Mouse (Mus musculus): ENCODE results near the gene St6galnac3. TPM values are rescaled to one million over a fixed set of nuclear protein-coding genes. Genes with fewer than 3 reads are reported as not detected.

Gene St6galnac3
- polyA plus RNA-seq, 2 experiments, result 20.7 to 36.0 TPM

- H3K27me3 ChIP-seq (ENCODE audit: control insufficient read depth, insufficient read depth, low read length), result no peaks in the 10 kb centered on the region
- DNase-seq (ENCODE audit: low spot score) (no peak), ATAC-seq (ENCODE audit: low FRiP score, low read depth) (no peak)
- H3K36me3 ChIP-seq (ENCODE audit: control insufficient read depth, insufficient read depth, low read length), result no peaks in the 10 kb centered on the region
- no peak overlapping the region for H3K4me3 ChIP-seq (replicated peaks; ENCODE audit: low read length)
- no peak for TF ChIP-seq POLR2A (IDR thresholded peaks at IDR 0.05; ENCODE audit: borderline replicate concordance, extremely low read depth, insufficient read depth, insufficient read length)
- no peak overlapping the region for H3K4me2 ChIP-seq (replicated peaks; ENCODE audit: low read depth, low read length, severe bottlenecking)
- no peaks in the 10 kb centered on the region for H3K9me3 ChIP-seq (ENCODE audit: control insufficient read depth, low read length)
- WGBS, result 89% methylated on average over 8 of the region's 8 CpGs
- no peak overlapping the region for H3K9ac ChIP-seq (ENCODE audit: low read depth, low read length, severe bottlenecking)
- H3K4me1 ChIP-seq (ENCODE audit: control insufficient read depth, insufficient read depth, low read length), result no peaks in the 10 kb centered on the region
- no peak overlapping the region for H3K27ac ChIP-seq (replicated peaks; ENCODE audit: low read depth, low read length)
Measured at GRCm38 (mm10) chr3:153323446-153323845, 401.5 kb downstream of the St6galnac3 start.

GRCm38 (mm10) chr3:153313583-153313982, 411.4 kb downstream of the St6galnac3 start:
- H3K4me2 ChIP-seq (replicated peaks; ENCODE audit: low read depth, low read length, severe bottlenecking), result no peak overlapping the region
- no peaks in the 10 kb centered on the region for H3K4me1 ChIP-seq (ENCODE audit: control insufficient read depth, insufficient read depth, low read length)
- no peak overlapping the region for H3K27ac ChIP-seq (replicated peaks; ENCODE audit: low read depth, low read length)
- 76% methylated on average over 9 of the region's 9 CpGs for WGBS
- H3K4me3 ChIP-seq (replicated peaks; ENCODE audit: low read length), result no peak overlapping the region
- no peaks in the 10 kb centered on the region for H3K27me3 ChIP-seq (ENCODE audit: control insufficient read depth, insufficient read depth, low read length)
- no peaks in the 10 kb centered on the region for H3K9me3 ChIP-seq (ENCODE audit: control insufficient read depth, low read length)
- H3K9ac ChIP-seq (ENCODE audit: low read depth, low read length, severe bottlenecking), result no peak overlapping the region
- DNase-seq (ENCODE audit: low spot score) (no peak), ATAC-seq (ENCODE audit: low FRiP score, low read depth) (no peak)
- no peak for TF ChIP-seq POLR2A (IDR thresholded peaks at IDR 0.05; ENCODE audit: borderline replicate concordance, extremely low read depth, insufficient read depth, insufficient read length)
- H3K36me3 ChIP-seq (ENCODE audit: control insufficient read depth, insufficient read depth, low read length), result no peaks in the 10 kb centered on the region

GRCm38 (mm10) chr3:153313167-153313566, 411.8 kb downstream of the St6galnac3 start:
- Histone ChIP-seq H3K4me3 (replicated peaks; ENCODE audit: low read length) (no peak overlapping the region), H3K27ac (replicated peaks; ENCODE audit: low read depth, low read length) (no peak overlapping the region), H3K9ac (ENCODE audit: low read depth, low read length, severe bottlenecking) (no peak overlapping the region), H3K9me3 (ENCODE audit: control insufficient read depth, low read length) (no peaks in the 10 kb centered on the region), H3K36me3 (ENCODE audit: control insufficient read depth, insufficient read depth, low read length) (no peaks in the 10 kb centered on the region), H3K4me1 (ENCODE audit: control insufficient read depth, insufficient read depth, low read length) (no peaks in the 10 kb centered on the region), H3K27me3 (ENCODE audit: control insufficient read depth, insufficient read depth, low read length) (no peaks in the 10 kb centered on the region), H3K4me2 (replicated peaks; ENCODE audit: low read depth, low read length, severe bottlenecking) (no peak overlapping the region)
- 94% methylated on average over 9 of the region's 9 CpGs for WGBS
- ATAC-seq (ENCODE audit: low FRiP score, low read depth), result no peak
- DNase-seq (ENCODE audit: low spot score), result no peak
- no peak for TF ChIP-seq POLR2A (IDR thresholded peaks at IDR 0.05; ENCODE audit: borderline replicate concordance, extremely low read depth, insufficient read depth, insufficient read length)

- WGBS, result 87% methylated on average over 3 of the region's 3 CpGs
Measured at GRCm38 (mm10) chr3:153312006-153312405, 413.0 kb downstream of the St6galnac3 start.

GRCm38 (mm10) chr3:153308379-153308778, 416.6 kb downstream of the St6galnac3 start:
- Histone ChIP-seq H3K27ac (replicated peaks; ENCODE audit: low read depth, low read length) (no peak overlapping the region), H3K27me3 (ENCODE audit: control insufficient read depth, insufficient read depth, low read length) (no peaks in the 10 kb centered on the region), H3K9ac (ENCODE audit: low read depth, low read length, severe bottlenecking) (no peak overlapping the region), H3K4me2 (replicated peaks; ENCODE audit: low read depth, low read length, severe bottlenecking) (no peak overlapping the region), H3K4me1 (ENCODE audit: control insufficient read depth, insufficient read depth, low read length) (no peaks in the 10 kb centered on the region), H3K4me3 (replicated peaks; ENCODE audit: low read length) (no peak overlapping the region), H3K9me3 (ENCODE audit: control insufficient read depth, low read length) (no peaks in the 10 kb centered on the region), H3K36me3 (ENCODE audit: control insufficient read depth, insufficient read depth, low read length) (no peaks in the 10 kb centered on the region)
- DNase-seq (ENCODE audit: low spot score) (no peak), ATAC-seq (ENCODE audit: low FRiP score, low read depth) (no peak)
- 86% methylated on average over 4 of the region's 4 CpGs for WGBS
- no peak for TF ChIP-seq POLR2A (IDR thresholded peaks at IDR 0.05; ENCODE audit: borderline replicate concordance, extremely low read depth, insufficient read depth, insufficient read length)

More at GRCm38 (mm10) chr3:153312006-153312405, 413.0 kb downstream of the St6galnac3 start:
- Histone ChIP-seq H3K9me3 (ENCODE audit: control insufficient read depth, low read length) (no peaks in the 10 kb centered on the region), H3K27me3 (ENCODE audit: control insufficient read depth, insufficient read depth, low read length) (no peaks in the 10 kb centered on the region), H3K27ac (replicated peaks; ENCODE audit: low read depth, low read length) (no peak overlapping the region), H3K4me1 (ENCODE audit: control insufficient read depth, insufficient read depth, low read length) (no peaks in the 10 kb centered on the region), H3K9ac (ENCODE audit: low read depth, low read length, severe bottlenecking) (no peak overlapping the region), H3K4me3 (replicated peaks; ENCODE audit: low read length) (no peak overlapping the region), H3K36me3 (ENCODE audit: control insufficient read depth, insufficient read depth, low read length) (no peaks in the 10 kb centered on the region), H3K4me2 (replicated peaks; ENCODE audit: low read depth, low read length, severe bottlenecking) (no peak overlapping the region)
- ATAC-seq (ENCODE audit: low FRiP score, low read depth), result no peak
- no peak for DNase-seq (ENCODE audit: low spot score)
- no peak for TF ChIP-seq POLR2A (IDR thresholded peaks at IDR 0.05; ENCODE audit: borderline replicate concordance, extremely low read depth, insufficient read depth, insufficient read length)

GRCm38 (mm10) chr3:153305153-153305552, 419.8 kb downstream of the St6galnac3 start:
- Histone ChIP-seq H3K27me3 (ENCODE audit: control insufficient read depth, insufficient read depth, low read length) (no peaks in the 10 kb centered on the region), H3K4me2 (replicated peaks; ENCODE audit: low read depth, low read length, severe bottlenecking) (no peak overlapping the region), H3K27ac (replicated peaks; ENCODE audit: low read depth, low read length) (no peak overlapping the region), H3K4me1 (ENCODE audit: control insufficient read depth, insufficient read depth, low read length) (no peaks in the 10 kb centered on the region), H3K36me3 (ENCODE audit: control insufficient read depth, insufficient read depth, low read length) (no peaks in the 10 kb centered on the region), H3K4me3 (replicated peaks; ENCODE audit: low read length) (no peak overlapping the region), H3K9me3 (ENCODE audit: control insufficient read depth, low read length) (no peaks in the 10 kb centered on the region), H3K9ac (ENCODE audit: low read depth, low read length, severe bottlenecking) (no peak overlapping the region)
- ATAC-seq (ENCODE audit: low FRiP score, low read depth), result no peak
- WGBS, result 82% methylated on average over 3 of the region's 3 CpGs
- DNase-seq (ENCODE audit: low spot score), result no peak
- no peak for TF ChIP-seq POLR2A (IDR thresholded peaks at IDR 0.05; ENCODE audit: borderline replicate concordance, extremely low read depth, insufficient read depth, insufficient read length)

Data from limb, embryonic 14.5 days (tissue).